Mouse (Mus musculus) heart, adult 2 months (tissue): ENCODE measurements around the gene Nfia.

ENCODE experiments used
- CTCF ChIP-seq: fragments of 200-600 bp; IDR thresholded peaks from 2 replicates; pipeline ENCODE4 v1.8.1; 2022; ENCODE audit warnings: antibody characterized with exemption, mild to moderate bottlenecking, moderate library complexity
- EP300 ChIP-seq: fragments of 200-500 bp; IDR thresholded peaks from 2 replicates; pipeline ENCODE4 v1.6.1; 2011; ENCODE audit warnings: low read depth, low read length, control low read depth; ENCODE audit not compliant: insufficient read depth
- POLR2A ChIP-seq: fragments of 200-500 bp; IDR thresholded peaks from 2 replicates; pipeline ENCODE4 v1.6.1; 2011; ENCODE audit warnings: mild to moderate bottlenecking, low read depth, low read length, control low read depth; ENCODE audit not compliant: insufficient read depth

- TF ChIP-seq CTCF, result no peak
- TF ChIP-seq POLR2A, result no peak
- no peak for TF ChIP-seq EP300
Measured at GRCm38 (mm10) chr4:98031871-98032270, 259.3 kb downstream of the Nfia start.
